Mouse (Mus musculus) liver, adult 2 months (tissue): ENCODE results near the gene Mmd. TPM values are rescaled to one million over a fixed set of nuclear protein-coding genes. Genes with fewer than 3 reads are reported as not detected.
A peak's percentile ranks its signal among the peaks of the same experiment; 100 is the strongest.

Source experiments
- DNase-seq: peaks from one replicate; pipeline ENCODE4 v3.0.0-alpha.2; 2011; ENCODE audit warnings: low read depth, low spot score; ENCODE audit errors: extremely low read depth
- H3K27ac ChIP-seq: fragments of 200-500 bp; replicated peaks from 2 replicates; pipeline ENCODE4 v1.5.1; 2012; ENCODE audit warnings: low read depth, mild to moderate bottlenecking, control low read depth, inconsistent platforms, low read length; ENCODE audit not compliant: insufficient read depth
- H3K27me3 ChIP-seq: fragments of 200-500 bp; 2 replicates; pipeline ENCODE4 v1.6.1; 2012; ENCODE audit warnings: mild to moderate bottlenecking, moderate library complexity, low read length, inconsistent platforms; ENCODE audit not compliant: control insufficient read depth, insufficient read depth
- H3K36me3 ChIP-seq: fragments of 200-500 bp; 2 replicates; pipeline ENCODE4 v1.6.1; 2012; ENCODE audit warnings: low read length, inconsistent platforms; ENCODE audit not compliant: control insufficient read depth, insufficient read depth
- H3K4me1 ChIP-seq: fragments of 200-500 bp; 2 replicates; pipeline ENCODE4 v1.6.1; 2011; ENCODE audit warnings: low read length; ENCODE audit not compliant: control insufficient read depth, insufficient read depth
- H3K4me3 ChIP-seq: fragments of 200-500 bp; 2 replicates; pipeline ENCODE4 v1.5.1; 2011; ENCODE audit warnings: low read depth, mild to moderate bottlenecking, control low read depth, low read length, moderate library complexity; ENCODE audit not compliant: insufficient read depth
- H3K79me2 ChIP-seq: fragments of 200-500 bp; 2 replicates; pipeline ENCODE4 v1.6.1; 2012; ENCODE audit warnings: inconsistent platforms, mild to moderate bottlenecking, low read length, moderate library complexity; ENCODE audit not compliant: control insufficient read depth, insufficient read depth
- H3K9ac ChIP-seq: fragments of 200-500 bp; 2 replicates; pipeline ENCODE4 v1.6.1; 2012; ENCODE audit warnings: low read depth, mild to moderate bottlenecking, control low read depth, inconsistent platforms, low read length
- CTCF ChIP-seq: fragments of 200-500 bp; IDR thresholded peaks from 2 replicates; pipeline ENCODE4 v1.5.1; 2011; ENCODE audit warnings: low read depth, low read length, control low read depth
- POLR2A ChIP-seq: fragments of 200-500 bp; IDR thresholded peaks from 2 replicates; pipeline ENCODE4 v1.6.1; 2011; ENCODE audit warnings: low read length, control low read depth; ENCODE audit not compliant: insufficient read depth; ENCODE audit errors: extremely low read depth
- WGBS: fragments of 180-500 bp; shearing (Covaris S2); methylation state at CpG from one replicate; pipeline ENCODE4 v1.1.7; 2018; 5-methylcytosine and 5-hydroxymethylcytosine counted together
- polyA plus RNA-seq: library from polyadenylated mRNA; depleted of rRNA; stranded (reverse); fragments of >200 nt; gene quantifications from 2 replicates; pipeline ENCODE4 v1.2.3, GENCODE M21; 2012
- total RNA-seq: library from RNA; depleted of rRNA; stranded (reverse); fragments of >200 nt; gene quantifications from 2 replicates; pipeline ENCODE4 v1.2.3, GENCODE M21; 2014

The Mmd gene
- total and polyA plus RNA-seq, 2 experiments: 60.3 to 124 TPM

- no peak overlapping the region for H3K4me3 ChIP-seq
- DNase-seq: no peak
- 95% methylated on average over 2 of the region's 2 CpGs for WGBS
- no peak overlapping the region for H3K27ac ChIP-seq
- H3K79me2 ChIP-seq: no peaks in the 10 kb centered on the region
- peaks cover 14% of the 10 kb centered on the region for H3K4me1 ChIP-seq
- no peak overlapping the region for H3K9ac ChIP-seq
- H3K27me3 ChIP-seq: no peaks in the 10 kb centered on the region
- H3K36me3 ChIP-seq: no peaks in the 10 kb centered on the region
- TF ChIP-seq CTCF: no peak
Measured at GRCm38 (mm10) chr11:90243300-90243699, 6.0 kb upstream of the Mmd start.

DNA sequence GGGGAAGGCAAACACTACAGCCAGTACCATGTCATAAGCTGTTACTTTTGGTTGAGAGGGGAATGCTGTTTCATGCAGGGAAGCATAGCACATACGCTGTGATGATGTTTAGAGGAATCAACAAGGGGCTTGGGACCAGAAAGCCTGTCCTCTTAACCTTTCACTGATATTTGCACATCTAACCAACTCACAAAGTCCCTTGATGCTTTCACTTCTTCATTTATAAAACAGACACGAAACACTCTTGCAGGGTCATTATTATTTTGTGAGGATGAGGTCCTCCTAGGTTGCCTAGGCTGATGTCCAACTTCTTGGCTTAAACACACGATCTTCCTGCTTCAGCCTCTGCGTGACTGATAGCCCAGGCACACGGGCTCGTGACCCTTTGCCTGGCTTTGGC is 3.6 kb upstream of the Mmd start:
- no peaks in the 10 kb centered on the region for H3K27me3 ChIP-seq
- WGBS: 62% methylated on average over 6 of the region's 6 CpGs
- TF ChIP-seq CTCF: no peak
- TF ChIP-seq POLR2A: no peak
- H3K27ac ChIP-seq: no peak overlapping the region
- H3K4me3 ChIP-seq: no peak overlapping the region
- no peak overlapping the region for H3K9ac ChIP-seq
- H3K4me1 ChIP-seq: peaks cover 9% of the 10 kb centered on the region
- peaks cover 6% of the 10 kb centered on the region; the same call in 1 of the 2 replicates for H3K79me2 ChIP-seq
- no peaks in the 10 kb centered on the region for H3K36me3 ChIP-seq
- no peak for DNase-seq

GRCm38 (mm10) chr11:90246676-90247075 is 2.6 kb upstream of the Mmd start:
- peaks cover 6% of the 10 kb centered on the region; the same call in 1 of the 2 replicates for H3K79me2 ChIP-seq
- WGBS: 89% methylated on average over 4 of the region's 4 CpGs
- no peaks in the 10 kb centered on the region for H3K27me3 ChIP-seq
- no peak overlapping the region for H3K4me3 ChIP-seq
- no peak for DNase-seq
- H3K27ac ChIP-seq: no peak overlapping the region
- no peaks in the 10 kb centered on the region for H3K36me3 ChIP-seq
- TF ChIP-seq CTCF (no peak), POLR2A (no peak)
- H3K9ac ChIP-seq: no peak overlapping the region
- H3K4me1 ChIP-seq: peaks cover 4% of the 10 kb centered on the region; the same call in 1 of the 2 replicates

GRCm38 (mm10) chr11:90247793-90248192 is 1.5 kb upstream of the Mmd start:
- no peak overlapping the region for H3K27ac ChIP-seq
- WGBS: 71% methylated on average over 4 of the region's 4 CpGs
- no peak for DNase-seq
- no peak overlapping the region for H3K4me3 ChIP-seq
- TF ChIP-seq CTCF (no peak), POLR2A (no peak)
- peaks cover 10% of the 10 kb centered on the region; the same call in 1 of the 2 replicates for H3K79me2 ChIP-seq
- H3K4me1 ChIP-seq: peaks cover 7% of the 10 kb centered on the region; the same call in 1 of the 2 replicates
- H3K27me3 ChIP-seq: no peaks in the 10 kb centered on the region
- H3K36me3 ChIP-seq: no peaks in the 10 kb centered on the region
- H3K9ac ChIP-seq: no peak overlapping the region

- TF ChIP-seq CTCF (no peak), POLR2A (no peak)
- peak overlapping the region; percentile 81 for H3K27ac ChIP-seq
- H3K79me2 ChIP-seq: peaks cover 20% of the 10 kb centered on the region; the same call in 1 of the 2 replicates
- peaks cover 10% of the 10 kb centered on the region; the same call in 1 of the 2 replicates for H3K4me1 ChIP-seq
- peak overlapping the region; percentile 93 for H3K9ac ChIP-seq
- H3K36me3 ChIP-seq: peaks cover 1% of the 10 kb centered on the region; the same call in 1 of the 2 replicates
- H3K4me3 ChIP-seq: peak overlapping the region; percentile 86
- under 1% methylated on average over 22 of the region's 22 CpGs for WGBS
- no peak for DNase-seq
- no peaks in the 10 kb centered on the region for H3K27me3 ChIP-seq
Measured at GRCm38 (mm10) chr11:90249701-90250141, 465 bp downstream of the Mmd start.

DNA sequence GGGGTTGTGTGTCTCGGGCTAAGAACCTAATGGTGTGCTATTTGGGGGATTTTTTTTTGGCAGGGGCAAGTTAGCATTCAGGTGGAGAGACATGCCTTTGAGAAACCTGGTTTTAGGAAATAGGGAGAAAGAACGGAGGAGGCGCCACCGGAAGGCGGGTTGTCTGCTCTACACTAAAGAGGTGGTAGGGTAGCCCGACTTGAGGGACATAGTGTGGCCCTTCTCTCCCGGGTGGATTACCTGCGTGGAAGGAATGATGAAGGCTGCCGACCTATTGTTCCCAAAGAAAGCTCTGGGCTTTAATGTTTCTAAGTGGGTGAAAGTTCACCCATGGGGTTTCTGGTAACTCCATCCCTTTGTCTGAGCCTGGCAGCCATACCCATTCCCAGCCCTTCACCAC is 933 bp downstream of the Mmd start:
- TF ChIP-seq CTCF (no peak), POLR2A (no peak)
- peak; percentile 57 for DNase-seq
- Histone ChIP-seq H3K9ac (peak overlapping the region; percentile 93), H3K27ac (peak overlapping the region; percentile 81), H3K79me2 (peaks cover 20% of the 10 kb centered on the region; the same call in 1 of the 2 replicates), H3K36me3 (peaks cover 1% of the 10 kb centered on the region; the same call in 1 of the 2 replicates), H3K4me3 (peak overlapping the region; percentile 86), H3K27me3 (no peaks in the 10 kb centered on the region), H3K4me1 (peaks cover 10% of the 10 kb centered on the region; the same call in 1 of the 2 replicates)
- WGBS: under 1% methylated on average over 9 of the region's 9 CpGs
